Mouse (Mus musculus) myocyte (in vitro differentiated cells): Measurements from ENCODE around the gene Polm.

Source experiments
- CEBPB ChIP-seq: IDR thresholded peaks from 2 replicates; pipeline ENCODE4 v1.6.1; 2011; ENCODE audit warnings: mild to moderate bottlenecking, moderate library complexity; ENCODE audit not compliant: poor library complexity, insufficient read depth, severe bottlenecking
- E2F4 ChIP-seq: IDR thresholded peaks from one replicate; pipeline ENCODE4 v1.6.1; 2011; ENCODE audit warnings: mild to moderate bottlenecking, control low read depth, moderate library complexity; ENCODE audit not compliant: insufficient read depth
- MAX ChIP-seq: IDR thresholded peaks from one replicate; pipeline ENCODE4 v1.6.1; 2011; ENCODE audit warnings: low read depth, mild to moderate bottlenecking, control low read depth
- POLR2A ChIP-seq: IDR thresholded peaks from one replicate; pipeline ENCODE4 v1.6.1; 2011; ENCODE audit warnings: low read depth, mild to moderate bottlenecking, control low read depth, moderate library complexity; ENCODE audit not compliant: insufficient read length
- POLR2AphosphoS2 ChIP-seq: IDR thresholded peaks from one replicate; pipeline ENCODE4 v1.6.1; 2011; ENCODE audit warnings: low read depth, control low read depth; ENCODE audit not compliant: insufficient read length
- TCF12 ChIP-seq: IDR thresholded peaks from one replicate; pipeline ENCODE4 v1.6.1; 2011; ENCODE audit warnings: mild to moderate bottlenecking, control low read depth; ENCODE audit not compliant: poor library complexity, insufficient read depth, severe bottlenecking
- TCF3 ChIP-seq: IDR thresholded peaks from one replicate; pipeline ENCODE4 v1.6.1; 2011; ENCODE audit warnings: low read depth, control low read depth; ENCODE audit not compliant: insufficient read length
- USF1 ChIP-seq: IDR thresholded peaks from one replicate; pipeline ENCODE4 v1.6.1; 2011; ENCODE audit warnings: low read depth, mild to moderate bottlenecking, control low read depth, moderate library complexity

- TF ChIP-seq USF1, result peak; percentile 51
- TF ChIP-seq TCF12, result no peak
- TF ChIP-seq CEBPB, result no peak
- TF ChIP-seq POLR2A, result no peak
- no peak for TF ChIP-seq E2F4
- TF ChIP-seq POLR2AphosphoS2, result no peak
- no peak for TF ChIP-seq MAX
- TF ChIP-seq TCF3, result no peak
Observed at GRCm38 (mm10) chr11:5850452-5850851, 12.6 kb upstream of the Polm start.
